Mouse (Mus musculus): ENCODE data around the gene Serac1. TPM values are rescaled to one million over a fixed set of nuclear protein-coding genes. Genes with fewer than 3 reads are reported as not detected.

Gene Serac1
- polyA plus RNA-seq, 1 experiment from 2014 or later = 4.8 TPM

GRCm38 (mm10) chr17:6066021-6066420, 13.5 kb downstream of the Serac1 start:
- no peak overlapping the region for H3K9ac ChIP-seq (ENCODE audit: low read length)
- H3K9me3 ChIP-seq (ENCODE audit: control insufficient read depth, low read length) = 0 out of 2 replicates have a peak, but pooled peaks cover 3% of the 10 kb centered on the region
- H3K36me3 ChIP-seq (ENCODE audit: control insufficient read depth, insufficient read depth, low read length) = peaks cover 43% of the 10 kb centered on the region
- WGBS = 74% methylated on average over 2 of the region's 2 CpGs
- H3K4me2 ChIP-seq (ENCODE audit: low read length) = no peak overlapping the region
- H3K4me1 ChIP-seq (ENCODE audit: control insufficient read depth in 2 of 2, insufficient read depth in 2 of 2, low read length in 2 of 2) = peaks cover 0 to 3% of the 10 kb centered on the region in 2 experiments; a peak in 1 of 4 replicates
- ATAC-seq (ENCODE audit: insufficient number of reproducible peaks, insufficient read depth, low FRiP score, low read depth) = no peak
- no peak overlapping the region for H3K27ac ChIP-seq (replicated peaks in 1 of 2; ENCODE audit: control insufficient read depth in 1 of 2, insufficient read depth in 1 of 2, low read depth in 2 of 2, low read length in 2 of 2)
- no peaks in the 10 kb centered on the region for H3K27me3 ChIP-seq (ENCODE audit: control insufficient read depth, insufficient read depth, low read length)
- H3K4me3 ChIP-seq (ENCODE audit: control insufficient read depth in 1 of 2, insufficient read depth in 1 of 2, low read depth in 1 of 2, low read length in 2 of 2) = no peak overlapping the region

GRCm38 (mm10) chr17:6063532-6063931, 16.0 kb downstream of the Serac1 start:
- no peak for ATAC-seq (ENCODE audit: insufficient number of reproducible peaks, insufficient read depth, low FRiP score, low read depth)

GRCm38 (mm10) chr17:6062793-6063192, 16.7 kb downstream of the Serac1 start:
- WGBS = 52% methylated on average over 8 of the region's 8 CpGs
- no peak overlapping the region for H3K4me2 ChIP-seq (ENCODE audit: low read length)
- H3K4me3 ChIP-seq (ENCODE audit: control insufficient read depth in 1 of 2, insufficient read depth in 1 of 2, low read depth in 1 of 2, low read length in 2 of 2) = no peak overlapping the region
- peaks cover 0 to 3% of the 10 kb centered on the region in 2 experiments; a peak in 1 of 4 replicates for H3K4me1 ChIP-seq (ENCODE audit: control insufficient read depth in 2 of 2, insufficient read depth in 2 of 2, low read length in 2 of 2)
- ATAC-seq (ENCODE audit: insufficient number of reproducible peaks, insufficient read depth, low FRiP score, low read depth) = peak; percentile 39; the same call in 1 of the 2 replicates
- no peak overlapping the region for H3K9ac ChIP-seq (ENCODE audit: low read length)
- H3K9me3 ChIP-seq (ENCODE audit: control insufficient read depth, low read length) = 0 out of 2 replicates have a peak, but pooled peaks cover 3% of the 10 kb centered on the region
- H3K36me3 ChIP-seq (ENCODE audit: control insufficient read depth, insufficient read depth, low read length) = peaks cover 27% of the 10 kb centered on the region
- H3K27me3 ChIP-seq (ENCODE audit: control insufficient read depth, insufficient read depth, low read length) = no peaks in the 10 kb centered on the region
- 0 out of 4 replicates have a peak overlapping the region, but pooled peaks of 1 of the 2 experiments have one; percentile 2 for H3K27ac ChIP-seq (replicated peaks in 1 of 2; ENCODE audit: control insufficient read depth in 1 of 2, insufficient read depth in 1 of 2, low read depth in 2 of 2, low read length in 2 of 2)

More at GRCm38 (mm10) chr17:6063532-6063931, 16.0 kb downstream of the Serac1 start:
- 0 out of 2 replicates have a peak, but pooled peaks cover 3% of the 10 kb centered on the region for H3K9me3 ChIP-seq (ENCODE audit: control insufficient read depth, low read length)
- H3K36me3 ChIP-seq (ENCODE audit: control insufficient read depth, insufficient read depth, low read length) = peaks cover 27% of the 10 kb centered on the region
- H3K27me3 ChIP-seq (ENCODE audit: control insufficient read depth, insufficient read depth, low read length) = no peaks in the 10 kb centered on the region
- H3K4me3 ChIP-seq (ENCODE audit: control insufficient read depth in 1 of 2, insufficient read depth in 1 of 2, low read depth in 1 of 2, low read length in 2 of 2) = no peak overlapping the region
- peaks cover 0 to 3% of the 10 kb centered on the region in 2 experiments; a peak in 1 of 4 replicates for H3K4me1 ChIP-seq (ENCODE audit: control insufficient read depth in 2 of 2, insufficient read depth in 2 of 2, low read length in 2 of 2)
- H3K4me2 ChIP-seq (ENCODE audit: low read length) = no peak overlapping the region
- no peak overlapping the region for H3K9ac ChIP-seq (ENCODE audit: low read length)
- WGBS = 81% methylated on average over 5 of the region's 5 CpGs
- 0 out of 4 replicates have a peak overlapping the region, but pooled peaks of 1 of the 2 experiments have one; percentile 2 for H3K27ac ChIP-seq (replicated peaks in 1 of 2; ENCODE audit: control insufficient read depth in 1 of 2, insufficient read depth in 1 of 2, low read depth in 2 of 2, low read length in 2 of 2)

GRCm38 (mm10) chr17:6054934-6055355, 24.6 kb downstream of the Serac1 start:
- Histone ChIP-seq H3K27me3 (ENCODE audit: control insufficient read depth, insufficient read depth, low read length) (no peaks in the 10 kb centered on the region), H3K4me3 (ENCODE audit: control insufficient read depth in 1 of 2, insufficient read depth in 1 of 2, low read depth in 1 of 2, low read length in 2 of 2) (no peak overlapping the region), H3K9me3 (ENCODE audit: control insufficient read depth, low read length) (no peaks in the 10 kb centered on the region), H3K27ac (replicated peaks in 1 of 2; ENCODE audit: control insufficient read depth in 1 of 2, insufficient read depth in 1 of 2, low read depth in 2 of 2, low read length in 2 of 2) (no peak overlapping the region), H3K4me2 (ENCODE audit: low read length) (no peak overlapping the region), H3K9ac (ENCODE audit: low read length) (no peak overlapping the region), H3K4me1 (ENCODE audit: control insufficient read depth in 2 of 2, insufficient read depth in 2 of 2, low read length in 2 of 2) (no peaks in the 10 kb centered on the region), H3K36me3 (ENCODE audit: control insufficient read depth, insufficient read depth, low read length) (peaks cover 15% of the 10 kb centered on the region)
- no peak for ATAC-seq (ENCODE audit: insufficient number of reproducible peaks, insufficient read depth, low FRiP score, low read depth)
- WGBS = 21% methylated on average over 5 of the region's 5 CpGs

GRCm38 (mm10) chr17:6052801-6053200, 26.7 kb downstream of the Serac1 start:
- no peak for ATAC-seq (ENCODE audit: insufficient number of reproducible peaks, insufficient read depth, low FRiP score, low read depth)
- 79% methylated on average over 4 of the region's 4 CpGs for WGBS
- no peak overlapping the region for H3K4me3 ChIP-seq (ENCODE audit: control insufficient read depth in 1 of 2, insufficient read depth in 1 of 2, low read depth in 1 of 2, low read length in 2 of 2)

GRCm38 (mm10) chr17:6037507-6037906, 42.0 kb downstream of the Serac1 start:
- peaks cover 4 to 8% of the 10 kb centered on the region in 2 experiments; a peak in 1 of 4 replicates for H3K4me1 ChIP-seq (ENCODE audit: control insufficient read depth in 2 of 2, insufficient read depth in 2 of 2, low read length in 2 of 2)
- H3K27me3 ChIP-seq (ENCODE audit: control insufficient read depth, insufficient read depth, low read length) = no peaks in the 10 kb centered on the region
- peak; percentile 47; the same call in 1 of the 2 replicates for ATAC-seq (ENCODE audit: insufficient number of reproducible peaks, insufficient read depth, low FRiP score, low read depth)
- H3K9ac ChIP-seq (ENCODE audit: low read length) = no peak overlapping the region
- H3K27ac ChIP-seq (replicated peaks in 1 of 2; ENCODE audit: control insufficient read depth in 1 of 2, insufficient read depth in 1 of 2, low read depth in 2 of 2, low read length in 2 of 2) = peak overlapping the region in 1 of 2 experiments; percentile 33; a peak in 1 of 4 replicates
- no peak overlapping the region for H3K4me3 ChIP-seq (ENCODE audit: control insufficient read depth in 1 of 2, insufficient read depth in 1 of 2, low read depth in 1 of 2, low read length in 2 of 2)
- H3K9me3 ChIP-seq (ENCODE audit: control insufficient read depth, low read length) = no peaks in the 10 kb centered on the region
- peaks cover 61% of the 10 kb centered on the region for H3K36me3 ChIP-seq (ENCODE audit: control insufficient read depth, insufficient read depth, low read length)
- H3K4me2 ChIP-seq (ENCODE audit: low read length) = no peak overlapping the region
- WGBS = 75% methylated on average over 10 of the region's 10 CpGs

More at GRCm38 (mm10) chr17:6052801-6053200, 26.7 kb downstream of the Serac1 start:
- H3K9me3 ChIP-seq (ENCODE audit: control insufficient read depth, low read length) = no peaks in the 10 kb centered on the region
- H3K9ac ChIP-seq (ENCODE audit: low read length) = no peak overlapping the region
- H3K4me1 ChIP-seq (ENCODE audit: control insufficient read depth in 2 of 2, insufficient read depth in 2 of 2, low read length in 2 of 2) = no peaks in the 10 kb centered on the region
- no peak overlapping the region for H3K27ac ChIP-seq (replicated peaks in 1 of 2; ENCODE audit: control insufficient read depth in 1 of 2, insufficient read depth in 1 of 2, low read depth in 2 of 2, low read length in 2 of 2)
- H3K27me3 ChIP-seq (ENCODE audit: control insufficient read depth, insufficient read depth, low read length) = no peaks in the 10 kb centered on the region
- no peak overlapping the region for H3K4me2 ChIP-seq (ENCODE audit: low read length)
- H3K36me3 ChIP-seq (ENCODE audit: control insufficient read depth, insufficient read depth, low read length) = peaks cover 24% of the 10 kb centered on the region

GRCm38 (mm10) chr17:6036872-6037271, 42.7 kb downstream of the Serac1 start:
- Histone ChIP-seq H3K4me1 (ENCODE audit: control insufficient read depth in 2 of 2, insufficient read depth in 2 of 2, low read length in 2 of 2) (peaks cover 4 to 8% of the 10 kb centered on the region in 2 experiments; a peak in 1 of 4 replicates), H3K4me2 (ENCODE audit: low read length) (no peak overlapping the region), H3K4me3 (ENCODE audit: control insufficient read depth in 1 of 2, insufficient read depth in 1 of 2, low read depth in 1 of 2, low read length in 2 of 2) (no peak overlapping the region), H3K36me3 (ENCODE audit: control insufficient read depth, insufficient read depth, low read length) (peaks cover 61% of the 10 kb centered on the region), H3K9me3 (ENCODE audit: control insufficient read depth, low read length) (no peaks in the 10 kb centered on the region), H3K27me3 (ENCODE audit: control insufficient read depth, insufficient read depth, low read length) (no peaks in the 10 kb centered on the region), H3K9ac (ENCODE audit: low read length) (no peak overlapping the region), H3K27ac (replicated peaks in 1 of 2; ENCODE audit: control insufficient read depth in 1 of 2, insufficient read depth in 1 of 2, low read depth in 2 of 2, low read length in 2 of 2) (no peak overlapping the region)
- WGBS = 91% methylated on average over 11 of the region's 11 CpGs
- no peak for ATAC-seq (ENCODE audit: insufficient number of reproducible peaks, insufficient read depth, low FRiP score, low read depth)

Measured in heart, embryonic 14.5 days (tissue).